Mouse (Mus musculus): ENCODE results near the gene Chordc1. TPM values are rescaled to one million over a fixed set of nuclear protein-coding genes. Genes with fewer than 3 reads are reported as not detected.

Gene Chordc1
- polyA plus RNA-seq (2014; fragmentation: Illumina TruSeq; extraction: RNeasy Lipid Tissue Mini Kit (QIAGEN cat#74804); ENCODE audit: low read depth, low replicate concordance), result 38.4 TPM

DNA sequence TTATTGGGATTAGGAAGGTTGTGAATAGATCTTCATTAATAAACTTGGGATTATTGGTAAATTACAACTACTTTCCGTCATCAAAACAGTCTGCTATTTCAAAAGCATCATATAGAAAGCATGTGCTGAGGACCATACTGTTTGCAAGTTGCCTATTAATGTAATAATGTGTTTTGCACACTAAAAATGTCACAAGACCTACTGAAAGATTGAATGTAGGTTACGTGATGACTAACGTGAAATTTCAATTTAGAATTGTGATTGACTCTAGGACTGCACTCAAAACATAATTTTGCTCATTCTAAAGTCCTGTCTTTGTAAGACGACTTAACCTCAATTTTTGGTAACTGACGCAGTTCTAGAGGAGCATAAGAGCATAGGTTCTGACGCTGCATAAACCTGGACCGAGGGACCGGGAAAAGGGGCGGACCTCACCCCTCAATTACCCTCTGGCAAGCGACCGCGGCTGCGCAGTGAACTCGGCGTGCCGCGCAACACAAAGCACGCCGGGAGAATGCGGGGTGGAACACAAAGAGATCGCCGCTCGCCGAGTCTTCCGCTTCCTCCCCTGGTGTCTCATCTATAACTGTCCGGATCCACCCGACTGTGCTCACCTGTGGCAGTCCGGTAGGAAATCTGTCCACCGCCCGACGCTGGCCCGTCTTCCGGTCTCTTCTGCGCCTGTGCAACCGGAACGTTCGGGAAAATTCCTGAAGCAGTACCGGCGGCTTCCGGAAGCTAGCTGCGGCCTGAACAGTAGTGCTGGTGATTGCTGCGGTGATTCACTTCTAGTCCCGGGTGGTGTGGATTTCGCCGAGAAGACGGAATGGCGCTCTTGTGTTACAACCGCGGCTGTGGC, at the start of gene Chordc1:
Gene Chordc1 (plus strand): TSS at position 555 of the 859 bp plus-strand sequence.

Other genes starting within 250 kb of the Chordc1 start
- gene Naalad2, start 110.9 kb downstream of the Chordc1 start, polyA plus RNA-seq (2014; fragmentation: Illumina TruSeq; extraction: RNeasy Lipid Tissue Mini Kit (QIAGEN cat#74804); ENCODE audit: low read depth, low replicate concordance), result 10.5 TPM
- not detected for gene Ubtfl1, start 112.3 kb downstream of the Chordc1 start, polyA plus RNA-seq (2014; fragmentation: Illumina TruSeq; extraction: RNeasy Lipid Tissue Mini Kit (QIAGEN cat#74804); ENCODE audit: low read depth, low replicate concordance)
- gene Mbd3l2, start 138.5 kb downstream of the Chordc1 start, polyA plus RNA-seq (2014; fragmentation: Illumina TruSeq; extraction: RNeasy Lipid Tissue Mini Kit (QIAGEN cat#74804); ENCODE audit: low read depth, low replicate concordance), result not detected
- 0.97 TPM for gene Zfp558, start 186.1 kb downstream of the Chordc1 start, polyA plus RNA-seq (2014; fragmentation: Illumina TruSeq; extraction: RNeasy Lipid Tissue Mini Kit (QIAGEN cat#74804); ENCODE audit: low read depth, low replicate concordance)
- not detected for gene Mbd3l1, start 186.2 kb downstream of the Chordc1 start, polyA plus RNA-seq (2014; fragmentation: Illumina TruSeq; extraction: RNeasy Lipid Tissue Mini Kit (QIAGEN cat#74804); ENCODE audit: low read depth, low replicate concordance)

Measured in heart, adult 10 weeks (tissue).